Mouse (Mus musculus) liver, embryonic 12.5 days (tissue): ENCODE results near the gene Trpc7. TPM values are rescaled to one million over a fixed set of nuclear protein-coding genes. Genes with fewer than 3 reads are reported as not detected.
A peak's percentile ranks its signal among the peaks of the same experiment; 100 is the strongest.

Source experiments
- ATAC-seq: fragments of 200-750 bp; cut with Nextera tagmentation; 2 replicates; pipeline ENCODE4 v1.8.0; 2017; ENCODE audit warnings: moderate number of reproducible peaks, mild to moderate bottlenecking, moderate library complexity
- H3K27ac ChIP-seq: fragments of 300-500 bp; sonication (generic); 2 replicates; pipeline ENCODE4 v1.5.1; 2016; ENCODE audit warnings: mild to moderate bottlenecking
- H3K27me3 ChIP-seq: fragments of 300-500 bp; sonication (generic); replicated peaks from 2 replicates; pipeline ENCODE4 v1.6.1; 2016; ENCODE audit warnings: mild to moderate bottlenecking, moderate library complexity
- H3K36me3 ChIP-seq: fragments of 300-500 bp; sonication (generic); 2 replicates; pipeline ENCODE4 v1.6.1; 2016; ENCODE audit warnings: mild to moderate bottlenecking, moderate library complexity
- H3K4me1 ChIP-seq: fragments of 300-500 bp; sonication (generic); 2 replicates; pipeline ENCODE4 v1.6.1; 2016
- H3K4me2 ChIP-seq: fragments of 300-500 bp; sonication (generic); 2 replicates; pipeline ENCODE4 v1.6.1; 2016; ENCODE audit warnings: mild to moderate bottlenecking, moderate library complexity
- H3K4me3 ChIP-seq: fragments of 300-500 bp; sonication (generic); 2 replicates; pipeline ENCODE4 v1.5.1; 2016; ENCODE audit warnings: mild to moderate bottlenecking, moderate library complexity
- H3K9ac ChIP-seq: fragments of 300-500 bp; sonication (generic); 2 replicates; pipeline ENCODE4 v1.6.1; 2016; ENCODE audit warnings: mild to moderate bottlenecking, moderate library complexity
- H3K9me3 ChIP-seq: fragments of 300-500 bp; sonication (generic); replicated peaks from 2 replicates; pipeline ENCODE4 v1.6.1; 2016; ENCODE audit warnings: mild to moderate bottlenecking, moderate library complexity
- WGBS: fragments of 180-500 bp; shearing (Covaris S2); methylation state at CpG from one replicate; pipeline ENCODE4 v1.1.7; 2016; ENCODE audit not compliant: insufficient replicate concordance; 5-methylcytosine and 5-hydroxymethylcytosine counted together
- polyA plus RNA-seq: library from polyadenylated mRNA; unstranded; fragments of >200 nt; fragmentation: Nextera tagmentation; extraction: Ambion mirVana; gene quantifications from 2 replicates; pipeline ENCODE4 v1.2.1, GENCODE M21; 2016

Trpc7 gene
- polyA plus RNA-seq, 1 experiment from 2014 or later: not detected

DNA sequence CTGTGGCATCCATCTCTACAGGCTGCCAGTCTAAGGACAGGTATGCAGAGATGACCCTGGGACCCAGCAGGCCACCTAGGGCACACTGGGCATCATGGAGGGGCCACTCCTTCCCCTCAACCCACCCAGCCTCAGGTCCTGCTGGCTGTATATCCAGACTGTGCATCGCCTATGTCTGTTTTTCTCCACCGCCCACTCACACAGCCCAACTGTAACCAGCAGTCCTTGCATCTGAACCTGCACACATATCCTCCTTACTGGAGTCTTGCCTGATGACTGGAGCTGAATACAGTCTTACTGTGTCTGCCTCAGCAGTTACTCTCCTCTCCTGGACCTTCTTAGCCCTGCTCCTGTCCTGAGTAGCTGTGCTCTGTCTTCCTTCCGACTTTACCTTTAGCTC, 114.1 kb downstream of the Trpc7 start:
- Histone ChIP-seq H3K9me3 (no peaks in the 10 kb centered on the region), H3K4me2 (no peak overlapping the region), H3K9ac (no peak overlapping the region), H3K27me3 (0 out of 2 replicates have a peak, but pooled peaks cover 3% of the 10 kb centered on the region), H3K36me3 (no peaks in the 10 kb centered on the region), H3K27ac (no peak overlapping the region), H3K4me3 (no peak overlapping the region), H3K4me1 (no peaks in the 10 kb centered on the region)
- ATAC-seq: no peak
- 76% methylated on average over 3 of the region's 3 CpGs for WGBS

DNA sequence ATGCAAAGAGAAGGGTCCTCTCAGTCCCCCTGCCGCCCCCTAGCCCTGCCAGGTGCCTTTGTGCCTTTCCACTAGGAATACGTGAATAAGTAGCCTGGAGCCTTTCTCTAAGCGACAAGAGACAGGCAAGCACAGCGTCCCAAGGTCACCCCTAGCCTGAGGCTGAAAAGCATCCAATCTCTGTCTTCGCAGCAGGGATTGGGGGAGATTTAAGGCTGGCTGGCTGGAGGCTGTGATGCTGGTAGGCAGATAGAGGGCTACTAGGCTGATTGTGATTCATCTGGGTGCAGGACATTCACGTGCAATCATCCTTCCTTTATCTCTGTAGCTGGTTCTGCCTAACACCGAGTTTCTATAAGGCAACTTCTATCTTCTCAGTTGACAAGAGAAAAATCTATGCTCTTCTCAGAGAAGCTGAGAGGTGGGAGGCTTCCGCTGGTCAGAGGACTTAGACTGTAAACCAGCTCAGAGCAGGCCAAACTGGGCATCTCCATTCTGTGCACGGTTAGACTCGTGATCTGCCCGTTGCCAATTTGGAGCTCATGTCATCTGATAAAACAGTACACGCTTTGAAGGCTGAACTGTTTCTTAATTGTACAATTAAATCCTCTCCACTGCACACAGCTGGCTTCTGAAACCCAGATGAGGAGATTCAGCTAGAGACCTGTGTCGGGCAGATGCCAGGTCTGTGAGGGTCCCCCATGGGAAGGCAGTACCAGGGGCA, 114.9 kb downstream of the Trpc7 start:
- no peak overlapping the region for H3K9ac ChIP-seq
- no peaks in the 10 kb centered on the region for H3K9me3 ChIP-seq
- ATAC-seq: no peak
- 0 out of 2 replicates have a peak, but pooled peaks cover 3% of the 10 kb centered on the region for H3K27me3 ChIP-seq
- H3K4me3 ChIP-seq: no peak overlapping the region
- H3K4me1 ChIP-seq: no peaks in the 10 kb centered on the region
- H3K27ac ChIP-seq: no peak overlapping the region
- 59% methylated on average over 13 of the region's 13 CpGs for WGBS
- no peaks in the 10 kb centered on the region for H3K36me3 ChIP-seq
- no peak overlapping the region for H3K4me2 ChIP-seq

DNA sequence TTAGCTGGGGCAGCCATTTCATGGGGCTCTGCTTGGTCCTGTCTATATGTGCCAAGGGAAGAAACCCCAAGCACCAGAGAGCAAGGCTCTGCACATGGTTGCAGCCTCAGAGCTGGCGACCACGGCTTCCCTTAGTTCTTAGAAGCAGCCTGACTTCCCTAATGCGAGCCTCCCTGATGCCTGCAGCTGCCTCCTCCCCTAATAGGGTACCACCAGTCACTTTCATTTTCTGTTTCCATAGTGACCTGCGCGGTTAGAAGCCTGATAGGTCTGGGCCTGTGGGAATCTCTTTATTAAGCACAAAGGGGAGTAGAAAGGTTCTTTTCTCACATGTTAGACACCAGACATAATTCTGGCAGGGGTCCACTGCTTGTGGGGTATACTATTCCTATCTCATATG, 121.5 kb downstream of the Trpc7 start:
- WGBS: 25% methylated on average over 5 of the region's 5 CpGs
- Histone ChIP-seq H3K36me3 (no peaks in the 10 kb centered on the region), H3K9me3 (no peaks in the 10 kb centered on the region), H3K9ac (no peak overlapping the region), H3K4me2 (no peak overlapping the region), H3K4me1 (no peaks in the 10 kb centered on the region), H3K4me3 (no peak overlapping the region), H3K27me3 (no peaks in the 10 kb centered on the region; the same call in 1 of the 2 replicates), H3K27ac (no peak overlapping the region)
- no peak for ATAC-seq

DNA sequence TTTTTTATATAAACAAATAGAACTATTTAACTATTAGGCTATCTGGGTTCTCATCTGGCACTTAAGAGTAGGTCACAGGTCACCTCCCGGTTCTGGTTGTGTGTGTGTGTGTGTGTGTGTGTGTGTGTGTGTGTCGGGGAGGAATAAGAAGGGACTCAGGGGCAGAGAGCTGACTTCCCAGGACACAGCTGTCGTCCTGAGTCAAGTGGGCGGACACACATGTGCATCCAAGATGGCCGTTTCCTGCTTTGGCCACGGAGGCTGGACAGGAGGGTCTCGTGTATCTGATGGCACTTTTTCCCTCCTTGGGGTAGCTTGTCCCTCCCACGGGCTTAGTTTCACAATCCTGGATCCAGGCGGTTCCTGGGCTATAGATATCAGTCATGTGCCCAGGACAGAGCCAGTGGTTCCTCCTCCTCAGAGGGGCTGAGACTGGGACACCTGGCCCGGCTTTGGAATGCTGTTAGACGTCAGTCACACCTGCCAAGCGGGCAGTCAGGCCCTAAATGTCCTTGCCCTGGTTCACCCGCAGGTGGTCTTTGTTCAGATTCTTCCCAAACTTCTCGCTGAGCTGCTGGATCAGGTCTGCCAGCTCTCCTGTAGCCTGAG, 122.4 kb downstream of the Trpc7 start:
- H3K4me2 ChIP-seq: no peak overlapping the region
- H3K27me3 ChIP-seq: no peaks in the 10 kb centered on the region; the same call in 1 of the 2 replicates
- no peak for ATAC-seq
- WGBS: 43% methylated on average over 14 of the region's 14 CpGs
- no peak overlapping the region for H3K9ac ChIP-seq
- no peaks in the 10 kb centered on the region for H3K4me1 ChIP-seq
- H3K27ac ChIP-seq: no peak overlapping the region
- H3K36me3 ChIP-seq: no peaks in the 10 kb centered on the region
- no peaks in the 10 kb centered on the region for H3K9me3 ChIP-seq
- no peak overlapping the region for H3K4me3 ChIP-seq

DNA sequence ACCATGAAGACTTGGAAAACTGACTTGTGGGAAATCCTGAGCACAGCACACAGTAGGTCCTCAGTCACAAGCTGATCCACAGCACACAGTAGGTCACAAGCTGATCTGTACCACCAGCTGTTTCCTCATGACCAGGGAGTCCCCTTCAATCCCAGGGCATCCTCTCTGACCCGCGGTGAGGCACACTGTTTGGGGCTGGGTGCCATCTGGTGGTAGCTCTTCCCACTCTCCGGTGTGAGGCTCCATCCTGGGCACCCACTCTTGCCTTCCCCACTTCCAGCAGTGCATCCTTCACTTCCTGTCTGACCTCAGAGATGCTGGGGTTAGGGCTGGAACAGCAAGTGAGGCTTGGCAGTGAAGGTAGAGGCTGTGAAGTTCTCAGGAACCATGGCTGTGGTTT, 123.2 kb downstream of the Trpc7 start:
- no peak for ATAC-seq
- 41% methylated on average over 3 of the region's 3 CpGs for WGBS
- H3K9ac ChIP-seq: no peak overlapping the region
- H3K36me3 ChIP-seq: no peaks in the 10 kb centered on the region
- H3K4me1 ChIP-seq: no peaks in the 10 kb centered on the region
- no peaks in the 10 kb centered on the region; the same call in 1 of the 2 replicates for H3K27me3 ChIP-seq
- H3K27ac ChIP-seq: no peak overlapping the region
- H3K4me2 ChIP-seq: no peak overlapping the region
- H3K4me3 ChIP-seq: no peak overlapping the region
- no peaks in the 10 kb centered on the region for H3K9me3 ChIP-seq

DNA sequence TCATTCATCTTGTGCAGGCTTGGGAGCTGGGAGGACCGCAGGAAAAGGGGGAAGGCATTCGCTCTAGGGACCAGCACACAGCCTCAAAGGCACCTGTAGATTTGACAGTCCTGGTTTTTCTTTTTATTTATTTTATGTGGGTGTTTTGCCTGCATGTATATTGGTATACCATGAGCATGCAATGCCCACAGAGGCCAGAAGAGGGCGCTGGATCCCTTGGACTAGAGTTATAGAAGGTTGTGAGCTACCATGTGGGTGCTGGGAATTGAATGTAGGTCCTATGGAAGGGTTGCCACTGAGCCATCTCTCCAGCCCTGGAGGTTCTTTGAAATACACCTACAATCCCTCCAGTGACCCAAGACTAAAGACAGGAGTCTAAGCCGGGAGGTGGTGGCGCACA, 125.0 kb downstream of the Trpc7 start:
- Histone ChIP-seq H3K27ac (no peak overlapping the region), H3K27me3 (peaks cover 3% of the 10 kb centered on the region; the same call in 1 of the 2 replicates), H3K4me2 (no peak overlapping the region), H3K9ac (no peak overlapping the region), H3K9me3 (no peaks in the 10 kb centered on the region), H3K36me3 (no peaks in the 10 kb centered on the region), H3K4me3 (no peak overlapping the region), H3K4me1 (no peaks in the 10 kb centered on the region; the same call in 1 of the 2 replicates)
- ATAC-seq: no peak
- WGBS: 51% methylated on average over 5 of the region's 5 CpGs

DNA sequence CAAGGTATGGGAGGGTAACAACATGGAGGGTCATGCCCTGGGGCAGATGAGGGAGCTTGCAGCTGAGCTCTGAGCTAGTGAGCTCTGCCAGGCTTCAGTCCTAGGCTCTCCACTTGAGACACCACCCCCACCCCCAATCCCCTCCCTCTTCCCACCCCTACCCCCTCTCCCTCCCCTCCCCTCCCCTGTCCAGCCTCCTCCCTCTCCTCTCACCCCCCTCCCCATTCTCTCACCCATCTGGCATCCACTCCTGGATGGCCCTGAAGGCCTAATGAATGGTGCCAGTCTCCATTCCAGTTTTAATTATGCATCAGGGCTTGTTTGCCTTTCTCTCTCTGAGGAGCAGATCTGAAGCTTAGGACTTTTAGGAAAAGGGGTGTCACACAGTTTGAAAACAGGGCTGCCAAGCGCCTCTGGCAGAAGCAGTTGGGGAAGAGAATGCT, 125.6 kb downstream of the Trpc7 start:
- peaks cover under 1% of the 10 kb centered on the region; the same call in 1 of the 2 replicates for H3K4me1 ChIP-seq
- H3K27ac ChIP-seq: no peak overlapping the region
- 47% methylated on average over 1 of the region's 1 CpGs for WGBS
- no peak overlapping the region for H3K4me3 ChIP-seq
- no peaks in the 10 kb centered on the region for H3K36me3 ChIP-seq
- peaks cover 3% of the 10 kb centered on the region; the same call in 1 of the 2 replicates for H3K27me3 ChIP-seq
- ATAC-seq: no peak
- H3K9me3 ChIP-seq: no peaks in the 10 kb centered on the region
- H3K4me2 ChIP-seq: no peak overlapping the region
- no peak overlapping the region for H3K9ac ChIP-seq

DNA sequence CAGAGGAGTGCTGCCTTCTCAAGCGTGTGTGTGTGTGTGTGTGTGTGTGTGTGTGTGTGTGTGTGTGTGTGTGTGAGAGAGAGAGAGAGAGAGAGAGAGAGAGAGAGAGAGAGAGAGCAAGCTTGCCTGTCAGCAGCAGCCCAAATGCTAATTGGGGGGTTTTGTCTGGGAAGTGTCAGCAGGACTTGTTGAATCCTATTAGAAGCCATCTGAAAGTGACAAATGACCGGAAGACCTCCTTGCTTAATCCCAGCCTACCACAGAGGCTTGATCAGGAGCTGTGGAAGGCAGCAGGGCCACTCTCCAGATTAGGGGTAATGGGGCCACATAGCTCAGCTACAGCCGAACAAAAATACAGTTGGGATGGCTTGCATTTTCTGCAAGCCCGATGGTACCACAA, 126.4 kb downstream of the Trpc7 start:
- WGBS: 31% methylated on average over 4 of the region's 4 CpGs
- Histone ChIP-seq H3K9me3 (no peaks in the 10 kb centered on the region), H3K4me1 (peaks cover 2% of the 10 kb centered on the region; the same call in 1 of the 2 replicates), H3K4me2 (no peak overlapping the region), H3K27ac (no peak overlapping the region), H3K36me3 (no peaks in the 10 kb centered on the region), H3K27me3 (peaks cover 3% of the 10 kb centered on the region; the same call in 1 of the 2 replicates), H3K9ac (no peak overlapping the region), H3K4me3 (no peak overlapping the region)
- ATAC-seq: no peak

DNA sequence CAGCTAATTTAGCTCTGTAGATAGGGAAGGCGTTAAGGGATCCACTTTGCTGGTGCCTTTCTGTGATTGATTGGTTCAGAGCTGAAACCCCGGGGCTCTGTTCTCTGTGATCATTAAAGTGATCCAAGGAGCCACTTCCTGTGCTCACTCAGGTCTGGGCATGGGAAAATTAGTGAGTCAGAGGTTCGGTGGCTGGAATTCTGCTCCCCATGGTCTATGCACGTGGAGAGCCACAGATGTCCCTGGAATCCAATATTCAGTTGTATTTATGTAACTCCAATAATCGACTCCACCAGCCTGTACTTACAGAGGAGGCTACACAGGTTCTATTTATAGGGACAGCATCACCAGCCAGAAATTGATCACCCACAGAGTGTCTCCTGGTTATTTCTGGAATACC, 129.6 kb downstream of the Trpc7 start:
- no peak for ATAC-seq
- H3K9me3 ChIP-seq: no peaks in the 10 kb centered on the region
- WGBS: 46% methylated on average over 5 of the region's 5 CpGs
- H3K27me3 ChIP-seq: peaks cover 33% of the 10 kb centered on the region
- no peak overlapping the region for H3K9ac ChIP-seq
- peaks cover 2% of the 10 kb centered on the region; the same call in 1 of the 2 replicates for H3K4me1 ChIP-seq
- H3K4me2 ChIP-seq: no peak overlapping the region
- no peak overlapping the region for H3K27ac ChIP-seq
- H3K4me3 ChIP-seq: no peak overlapping the region
- H3K36me3 ChIP-seq: no peaks in the 10 kb centered on the region

DNA sequence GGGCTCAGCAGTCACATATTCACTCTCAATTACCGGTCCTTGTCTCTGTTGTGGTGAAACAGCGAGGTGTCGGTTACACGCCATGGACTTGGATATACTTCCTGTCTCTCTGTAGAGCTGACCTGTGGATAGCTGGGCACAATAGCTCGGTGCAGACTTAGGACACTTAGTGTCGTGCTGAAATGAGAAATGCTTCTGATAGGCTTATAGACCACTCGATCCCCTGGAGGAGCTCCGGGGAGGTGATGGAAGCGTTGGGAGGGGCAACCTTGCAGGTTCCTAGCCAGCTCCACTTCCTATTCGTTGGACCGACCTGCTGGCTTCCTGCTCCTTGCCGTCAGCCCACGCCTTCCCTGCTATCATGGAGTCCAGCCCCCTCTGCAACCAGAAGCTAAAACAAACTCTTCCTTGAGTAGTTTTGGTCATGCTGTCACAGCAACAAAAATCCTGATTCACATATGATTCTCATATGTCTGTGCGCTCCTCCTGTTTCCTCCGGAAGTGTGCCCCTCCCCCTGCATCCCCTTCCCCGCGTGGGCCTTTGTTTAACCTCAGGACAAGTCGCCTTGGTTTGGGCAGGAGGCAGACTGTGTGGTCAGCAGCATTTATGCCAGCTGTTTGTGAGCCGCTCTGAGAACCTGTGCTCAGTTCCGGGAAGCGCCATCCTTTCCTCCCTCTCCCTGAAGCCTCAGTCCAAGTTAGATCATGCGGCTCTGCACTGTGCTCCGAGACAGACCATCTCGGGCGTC, 130.3 kb downstream of the Trpc7 start:
- ATAC-seq: peak; percentile 21; the same call in 1 of the 2 replicates
- Histone ChIP-seq H3K36me3 (no peaks in the 10 kb centered on the region), H3K4me2 (peak overlapping the region; percentile 52), H3K9ac (no peak overlapping the region), H3K27me3 (peaks cover 39% of the 10 kb centered on the region), H3K27ac (no peak overlapping the region), H3K4me1 (peaks cover 2% of the 10 kb centered on the region; the same call in 1 of the 2 replicates), H3K9me3 (no peaks in the 10 kb centered on the region), H3K4me3 (peak overlapping the region; percentile 33)
- 24% methylated on average over 25 of the region's 25 CpGs for WGBS

DNA sequence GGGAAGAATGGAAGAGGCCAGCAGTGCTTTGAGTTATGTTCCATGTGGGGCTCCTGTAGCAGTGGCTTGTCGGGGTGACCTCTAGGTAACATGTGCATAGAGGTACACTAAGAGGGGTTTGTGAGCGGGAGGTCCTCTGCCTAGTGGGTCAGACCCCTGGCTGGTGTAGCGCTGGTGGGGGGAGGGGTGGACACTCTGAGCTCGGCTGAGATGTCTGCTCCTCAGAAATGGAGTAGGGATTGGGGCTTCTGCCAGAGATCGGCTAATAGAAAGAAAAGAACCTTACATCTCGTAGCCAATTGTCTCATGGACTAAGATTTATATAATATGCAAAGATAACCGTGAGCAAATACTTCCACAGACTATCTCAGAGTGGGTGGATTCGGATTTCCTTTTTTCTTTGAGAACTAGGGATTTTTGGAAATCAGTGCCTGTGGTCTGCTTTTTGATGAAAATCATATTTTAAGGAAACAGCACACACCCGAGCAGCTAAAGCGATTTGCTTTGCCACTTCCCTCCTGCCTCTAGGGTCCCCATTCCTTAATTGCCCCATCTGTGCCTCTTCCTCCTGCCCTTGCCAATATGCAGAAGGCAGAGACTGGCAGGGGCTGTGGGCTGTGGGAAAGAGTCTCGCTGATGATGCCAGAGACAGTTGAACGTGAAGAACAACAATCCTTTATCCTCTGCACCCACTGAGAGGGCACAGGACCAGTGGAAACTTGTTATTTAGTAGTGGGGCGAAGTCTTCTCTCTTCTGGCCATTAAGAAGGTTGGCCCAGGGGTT, 133.2 kb downstream of the Trpc7 start:
- no peaks in the 10 kb centered on the region for H3K9me3 ChIP-seq
- WGBS: 29% methylated on average over 13 of the region's 13 CpGs
- no peak overlapping the region for H3K4me2 ChIP-seq
- H3K4me1 ChIP-seq: peaks cover 2% of the 10 kb centered on the region; the same call in 1 of the 2 replicates
- H3K27ac ChIP-seq: no peak overlapping the region
- no peaks in the 10 kb centered on the region for H3K36me3 ChIP-seq
- H3K27me3 ChIP-seq: peaks cover 51% of the 10 kb centered on the region
- H3K4me3 ChIP-seq: no peak overlapping the region
- no peak overlapping the region for H3K9ac ChIP-seq
- no peak for ATAC-seq
